Mouse (Mus musculus) gastrocnemius, adult 18-20 months (tissue): ENCODE measurements around the gene Wdr59. TPM values are rescaled to one million over a fixed set of nuclear protein-coding genes. Genes with fewer than 3 reads are reported as not detected.
"Not testable (repeated sequence)": the region's sequence is repeated elsewhere in the genome, so short reads cannot be mapped to it uniquely, and the experiment has no call there.

Experiments
- DNase-seq: peaks from one replicate; pipeline ENCODE4 v3.0.0; 2021; ENCODE audit warnings: low spot score
- total RNA-seq, 2 experiments: library from RNA; stranded (reverse); gene quantifications; 2 replicates each; pipeline ENCODE4 v1.2.3; 2021

Wdr59 gene
- total RNA-seq, 2 experiments from 2014 or later: 7.5 to 8.3 TPM

DNA sequence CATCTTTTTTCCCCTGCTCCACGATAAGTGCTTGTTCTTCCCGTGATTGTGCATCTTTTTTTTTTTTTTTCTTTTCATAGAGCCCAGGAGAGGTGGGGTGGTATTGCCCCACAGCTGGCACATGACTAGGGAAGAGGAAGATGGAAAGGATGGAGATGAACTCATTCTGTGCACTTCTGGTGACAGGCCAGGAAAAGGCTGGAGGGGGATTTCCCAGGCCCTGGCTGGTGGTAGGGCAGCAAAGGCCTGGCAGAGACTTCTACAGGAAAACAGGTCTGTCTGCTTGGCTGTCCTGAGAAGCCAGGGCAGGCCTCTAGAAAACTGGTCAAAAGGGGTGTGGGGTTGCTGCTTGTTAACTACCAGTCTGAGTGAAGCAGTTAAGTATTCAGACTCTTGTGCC is 16.3 kb upstream of the Wdr59 start:
- peak; percentile 38 for DNase-seq

DNA sequence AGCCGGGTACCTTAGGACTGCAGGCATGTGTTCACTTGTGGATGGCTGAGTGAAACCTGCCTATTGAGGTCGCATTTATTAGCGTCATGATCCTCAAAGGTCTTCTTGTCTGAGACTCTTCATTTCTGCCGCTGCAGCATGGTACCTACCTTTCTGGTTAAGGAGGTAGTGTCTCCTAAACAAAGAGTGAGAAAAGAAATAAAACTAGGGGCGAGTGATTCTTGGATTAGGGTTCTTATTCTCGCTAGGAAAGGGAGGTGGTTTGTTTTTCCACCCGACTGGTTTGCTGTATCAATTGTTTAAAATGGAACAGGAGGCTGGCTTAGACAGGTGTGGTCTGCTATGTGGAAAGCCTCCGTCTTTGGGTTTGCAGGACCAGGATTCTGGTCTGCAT is 15.9 kb upstream of the Wdr59 start:
- no peak for DNase-seq

DNA sequence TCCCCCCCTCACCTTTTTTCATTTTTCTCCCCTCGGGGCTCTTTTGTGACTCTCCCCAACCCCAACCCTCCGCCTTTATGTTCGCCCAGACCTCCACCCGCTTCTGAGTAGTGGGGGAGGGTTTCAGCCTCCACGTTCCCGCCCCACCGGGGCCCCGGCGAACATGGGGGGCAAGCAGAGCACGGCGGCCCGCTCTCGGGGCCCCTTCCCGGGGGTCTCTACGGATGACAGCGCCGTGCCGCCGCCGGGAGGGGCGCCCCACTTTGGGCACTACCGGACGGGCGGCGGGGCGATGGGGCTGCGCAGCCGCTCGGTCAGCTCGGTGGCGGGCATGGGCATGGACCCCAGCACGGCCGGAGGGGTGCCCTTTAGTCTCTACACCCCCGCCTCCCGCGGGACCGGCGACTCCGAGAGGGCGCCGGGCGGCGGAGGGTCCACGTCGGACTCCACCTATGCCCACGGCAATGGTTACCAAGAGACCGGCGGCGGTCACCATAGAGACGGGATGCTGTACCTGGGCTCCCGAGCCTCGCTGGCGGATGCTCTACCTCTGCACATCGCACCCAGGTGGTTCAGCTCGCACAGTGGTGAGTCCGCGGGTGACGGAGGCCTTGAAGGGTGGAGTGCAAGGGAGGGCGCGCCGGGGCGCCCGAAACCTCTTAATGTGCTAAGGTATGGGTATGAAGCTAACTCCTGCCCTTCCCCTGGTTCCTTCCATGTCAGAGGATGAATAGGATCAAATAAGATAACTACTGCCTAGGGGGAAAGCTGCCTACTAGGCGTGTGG is 15.3 kb upstream of the Wdr59 start:
- DNase-seq: no peak

DNA sequence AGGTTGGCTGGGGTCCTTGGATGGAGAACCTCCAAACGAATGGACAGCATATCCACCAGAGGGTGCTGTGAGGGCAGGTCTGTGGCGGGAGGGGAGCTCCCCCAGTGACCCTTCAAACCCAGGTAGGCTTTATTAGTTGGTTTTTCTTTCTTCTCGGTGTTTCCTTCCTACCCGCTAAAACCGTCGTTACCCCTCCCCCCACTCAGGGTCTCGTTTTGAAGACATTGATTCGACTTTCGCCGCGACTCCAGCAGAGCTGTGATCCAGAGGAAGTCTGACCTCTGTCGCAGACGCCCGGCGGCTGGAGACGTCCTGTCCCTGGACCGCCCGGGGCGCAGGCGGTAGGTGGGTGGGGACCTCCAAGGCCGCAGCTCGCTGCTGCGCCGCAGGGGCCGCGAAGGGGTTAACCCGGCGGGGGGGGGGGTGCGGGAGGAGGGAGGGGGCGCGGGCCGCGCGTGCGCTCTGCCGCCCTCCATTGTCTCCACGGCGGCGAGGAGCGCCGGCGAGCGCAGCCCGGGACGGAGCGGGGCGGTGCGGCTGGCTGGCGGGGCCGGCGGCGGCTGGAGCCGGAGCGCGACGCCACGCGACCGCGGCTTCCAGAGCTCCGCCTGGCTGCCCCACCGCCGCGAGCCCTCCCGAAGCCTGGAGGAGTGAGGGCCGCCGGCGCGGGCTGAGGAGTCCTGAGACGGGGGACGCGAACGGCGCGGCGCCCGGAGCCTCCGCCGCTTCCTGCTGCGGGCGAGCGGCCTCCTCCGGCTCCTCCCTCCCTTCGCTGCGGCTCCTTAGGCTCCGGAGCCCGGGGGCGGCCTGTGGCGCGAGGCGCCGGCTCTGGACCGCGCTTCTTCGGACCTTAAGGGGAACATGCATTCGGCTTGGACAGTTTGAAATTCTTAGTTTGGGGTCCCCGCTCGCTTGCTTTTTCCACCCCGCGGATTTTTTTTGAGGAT is 14.4 kb upstream of the Wdr59 start, which contains the start of gene Znrf1:
Gene Znrf1, plus strand, starts transcription at position 67 of the 947 bp plus-strand sequence.
- peak; percentile 79 for DNase-seq

DNA sequence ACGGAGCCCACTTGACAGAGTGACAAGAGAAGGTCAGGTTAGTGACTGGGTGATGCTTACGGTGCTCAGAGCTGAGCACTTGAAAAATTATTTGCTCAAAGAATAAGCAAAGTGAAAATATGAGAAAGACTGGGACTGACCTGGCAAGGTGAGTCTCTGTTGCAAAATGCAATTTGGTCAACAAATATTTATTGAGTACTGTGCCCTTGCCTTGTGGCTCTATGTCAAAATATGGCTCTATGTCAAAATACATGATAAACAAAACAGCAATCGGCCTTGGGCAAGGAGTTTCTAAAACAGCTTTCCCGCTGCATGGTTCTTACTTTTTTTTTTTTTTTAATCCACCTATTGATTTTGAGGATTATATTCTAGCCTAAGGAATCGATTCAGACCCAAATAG is 13.6 kb upstream of the Wdr59 start:
- no peak for DNase-seq

DNA sequence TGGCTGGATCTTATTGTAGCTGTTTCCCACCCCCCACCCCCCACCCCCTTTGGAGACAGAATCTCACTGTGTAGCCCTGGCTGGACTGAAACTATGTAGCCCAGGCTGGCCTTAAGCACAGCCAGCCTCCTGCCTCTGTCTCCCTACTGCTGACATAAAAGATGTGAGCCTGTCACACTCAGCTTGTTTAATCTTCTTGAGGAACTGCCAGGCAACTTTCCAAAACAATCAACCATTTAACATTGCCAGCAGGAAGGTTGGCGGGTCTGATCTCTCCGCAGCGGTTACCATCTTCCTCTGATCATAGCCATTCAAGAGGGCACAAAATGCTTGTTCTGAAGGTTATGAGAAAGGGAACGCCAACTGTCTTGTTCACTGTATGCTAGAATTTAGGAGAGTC is 11.6 kb upstream of the Wdr59 start:
- DNase-seq: no peak

DNA sequence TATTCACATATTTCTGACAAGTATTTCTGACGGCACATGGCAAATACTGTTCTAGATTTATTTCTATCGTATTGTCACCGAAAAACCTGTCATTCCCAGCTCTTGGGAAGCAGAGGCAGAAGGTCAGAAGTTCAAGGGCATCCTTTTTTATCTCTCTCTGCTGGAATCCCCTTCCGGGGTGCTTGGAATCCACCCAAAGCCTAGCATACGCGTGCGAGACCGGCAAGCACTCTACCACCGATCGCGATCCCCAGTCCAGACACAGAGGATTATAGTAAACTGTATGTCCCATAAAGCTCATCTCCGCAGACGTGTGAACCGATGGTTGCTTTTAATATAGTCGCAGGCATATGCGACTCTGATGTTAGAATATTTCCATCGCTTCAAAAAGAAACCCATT is 9.7 kb upstream of the Wdr59 start:
- DNase-seq: no peak

DNA sequence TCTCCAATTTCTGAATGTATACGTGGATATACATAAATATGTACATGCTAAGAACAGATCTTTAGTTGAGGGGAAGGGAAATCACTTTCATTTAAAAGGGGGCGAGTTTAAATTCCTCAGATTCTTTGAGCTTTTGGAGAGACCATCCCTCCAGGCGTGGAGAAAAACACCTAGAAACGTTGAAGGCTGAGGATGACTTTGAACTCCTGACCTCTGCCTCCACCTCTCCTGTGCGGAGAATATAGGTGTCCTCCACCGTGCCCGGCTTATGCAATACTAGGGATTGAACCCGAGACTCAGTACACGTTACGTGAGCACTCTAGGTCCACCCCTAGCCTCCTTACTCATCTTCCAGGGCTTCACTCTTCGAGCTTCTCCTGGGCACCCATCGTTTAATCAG is 9.3 kb upstream of the Wdr59 start:
- DNase-seq: no peak

DNA sequence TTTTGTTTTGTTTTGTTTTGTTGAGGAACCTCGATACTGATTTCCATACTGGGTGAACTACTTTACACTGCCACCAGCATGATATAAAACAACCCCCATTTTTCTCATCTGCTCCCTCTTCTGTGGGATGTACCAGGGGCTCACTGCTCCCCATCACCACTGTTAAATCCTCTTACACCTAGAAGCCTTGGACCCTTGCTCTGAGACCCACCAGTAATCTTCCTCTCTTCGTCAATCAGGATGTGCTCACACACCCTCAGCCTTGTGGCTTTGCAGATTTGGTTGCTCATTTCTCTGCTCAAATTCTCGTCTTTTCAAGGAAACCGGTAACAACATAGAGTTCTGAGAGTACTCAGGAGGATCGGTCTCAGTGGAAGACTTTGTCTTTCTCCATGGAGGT is 6.2 kb upstream of the Wdr59 start:
- no peak for DNase-seq

DNA sequence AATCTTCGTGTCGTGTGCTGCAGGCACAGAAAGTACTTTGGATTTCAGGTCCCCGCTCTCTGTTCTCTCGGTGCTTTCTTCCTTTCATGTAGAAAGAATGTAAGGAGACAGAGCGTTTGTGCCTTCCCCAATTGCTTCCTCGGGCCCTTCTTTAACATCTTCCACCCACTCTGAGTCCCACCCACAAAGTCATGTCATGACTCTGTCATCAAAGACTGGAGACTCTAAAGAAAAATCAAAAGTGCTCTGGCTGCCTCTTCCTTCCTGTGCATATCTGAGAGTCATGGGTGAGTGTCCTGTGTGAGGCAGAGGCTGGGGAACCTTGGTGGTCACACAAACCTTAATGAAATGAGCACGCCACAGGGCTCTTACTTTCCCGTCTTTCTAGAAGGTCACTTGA is 5.3 kb upstream of the Wdr59 start:
- DNase-seq: no peak

DNA sequence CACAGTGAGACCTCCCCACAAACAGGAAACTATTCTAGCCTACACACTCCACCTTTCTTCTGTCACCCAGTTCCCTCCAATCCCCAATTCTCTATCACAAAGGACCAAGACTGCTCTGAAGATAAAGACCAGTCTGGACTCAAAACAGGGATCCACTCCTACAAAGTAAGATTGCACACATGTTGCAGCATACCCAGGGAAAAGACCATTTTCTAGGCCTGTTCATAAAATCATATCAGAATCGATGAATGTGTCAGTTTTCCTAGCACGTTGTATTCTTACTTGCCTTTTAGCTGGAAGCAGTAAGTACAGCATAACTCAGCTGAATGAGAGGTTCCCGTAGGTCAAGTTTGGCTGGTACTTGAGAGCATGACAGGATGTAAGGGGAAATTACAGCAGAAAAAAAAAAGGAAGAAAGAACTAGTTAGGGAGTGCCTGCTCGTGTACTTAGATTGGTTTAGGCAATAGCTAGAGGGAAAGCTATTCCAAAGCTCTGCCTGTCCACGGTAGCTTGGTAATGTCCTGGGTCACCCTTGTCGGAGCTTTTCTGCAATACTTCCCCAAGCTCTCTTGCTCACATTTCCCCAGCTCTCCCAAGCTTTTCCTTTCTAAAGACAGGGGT is 4.6 kb upstream of the Wdr59 start:
- no peak for DNase-seq

DNA sequence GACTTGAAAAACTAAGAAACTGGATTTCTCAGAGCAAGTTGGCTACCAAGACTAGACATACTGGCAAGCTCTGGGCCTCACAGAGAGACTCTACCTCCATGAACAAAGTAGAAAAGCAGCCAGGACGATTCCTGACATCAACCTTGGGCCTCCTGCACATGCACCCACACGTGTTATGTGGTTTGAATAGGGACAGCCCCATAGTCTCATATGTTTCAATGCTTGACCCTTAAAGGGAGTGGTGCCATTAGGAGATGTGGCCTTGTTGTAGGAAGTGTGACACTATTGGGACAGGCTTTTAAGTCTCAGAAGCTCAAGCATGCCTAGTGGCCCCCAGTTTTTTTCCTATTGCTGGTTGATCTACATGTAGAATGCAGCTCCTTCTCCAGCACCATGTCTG is 4.4 kb downstream of the Wdr59 start:
- no peak for DNase-seq

DNA sequence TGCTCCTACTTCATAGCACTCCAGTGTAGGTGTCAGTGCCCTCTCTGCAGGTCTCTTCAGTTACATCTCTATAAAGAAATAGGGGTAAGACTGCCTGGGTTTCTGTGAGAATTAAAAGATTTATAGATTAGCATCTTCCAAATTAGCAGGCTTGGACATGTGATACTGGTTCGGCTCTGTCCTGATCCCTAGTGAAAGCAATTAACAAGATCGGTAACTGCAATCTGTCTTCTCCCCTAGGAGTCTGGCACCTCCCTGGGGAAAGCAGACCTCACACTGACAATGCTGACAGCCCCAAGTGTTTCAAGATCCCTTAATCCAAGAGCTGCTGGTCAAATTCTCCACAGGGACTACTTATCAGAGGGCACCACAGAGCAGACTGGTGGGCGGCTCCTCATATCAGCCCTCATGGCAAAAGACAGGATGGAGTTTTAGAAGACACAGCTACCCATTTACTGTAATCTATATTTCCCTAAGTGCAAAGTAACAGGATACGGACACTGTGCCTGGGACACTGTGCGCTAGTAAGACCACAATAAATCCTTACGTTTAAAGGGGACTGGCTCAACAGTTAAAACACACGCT is 5.3 kb downstream of the Wdr59 start:
- no peak for DNase-seq

DNA sequence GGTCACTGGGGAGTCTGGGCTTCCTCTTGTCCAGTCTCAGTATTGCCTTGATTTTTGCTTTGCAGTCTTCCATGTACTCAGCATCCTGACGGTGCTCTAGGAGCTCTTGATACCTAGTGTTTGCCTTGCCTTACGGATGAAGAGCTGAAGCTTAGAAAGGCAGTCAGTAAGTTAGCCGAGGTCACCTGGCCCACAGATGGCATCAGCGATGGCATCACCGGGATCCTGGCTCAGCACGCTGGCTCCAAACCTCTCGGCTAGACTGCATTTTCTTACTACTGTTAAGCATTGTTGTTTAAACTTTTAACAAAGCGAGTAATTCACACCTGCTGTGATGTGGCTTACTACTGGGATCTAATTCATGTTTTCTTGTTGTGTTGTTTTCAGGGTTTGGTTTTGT is 8.4 kb downstream of the Wdr59 start:
- DNase-seq: no peak

DNA sequence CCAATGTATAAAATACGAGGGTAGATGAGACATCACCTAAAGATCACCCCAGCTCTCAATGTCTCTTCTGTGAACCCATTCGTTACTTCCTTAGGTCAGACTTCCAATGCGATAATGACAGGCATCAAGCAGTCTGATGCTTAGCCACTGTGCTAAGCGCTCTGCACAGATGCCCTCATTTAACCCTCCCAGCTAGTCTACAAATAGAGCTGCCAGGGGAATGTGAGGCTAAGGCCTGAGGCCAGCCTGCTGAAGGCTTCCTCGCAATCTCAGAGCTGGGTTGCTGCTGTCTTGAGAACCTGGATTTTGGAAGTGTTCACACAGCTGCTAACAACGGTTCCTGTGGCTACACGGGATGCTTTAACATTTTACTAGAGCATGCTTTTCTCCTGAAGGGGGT is 9.0 kb downstream of the Wdr59 start:
- peak; percentile 27 for DNase-seq

DNA sequence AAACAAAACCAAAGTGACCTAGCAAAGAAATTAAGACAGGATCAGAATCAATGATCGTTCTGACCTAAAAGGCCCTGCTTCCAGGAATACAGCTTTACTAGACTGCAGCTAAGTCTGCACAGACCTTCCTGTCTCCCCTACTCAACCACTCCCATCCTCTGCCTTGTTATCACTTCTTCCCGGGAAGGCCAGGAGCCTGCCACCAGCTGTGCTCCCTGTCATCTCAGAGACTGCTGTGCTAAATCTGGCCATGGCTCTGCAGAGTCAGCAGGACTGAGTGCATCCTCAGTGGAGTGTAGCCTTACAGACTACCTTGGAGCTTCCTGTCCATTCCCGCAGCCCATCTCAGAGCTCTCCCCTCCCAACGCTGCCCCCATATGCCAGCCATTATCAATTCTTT is 11.5 kb downstream of the Wdr59 start:
- DNase-seq: peak; percentile 17

DNA sequence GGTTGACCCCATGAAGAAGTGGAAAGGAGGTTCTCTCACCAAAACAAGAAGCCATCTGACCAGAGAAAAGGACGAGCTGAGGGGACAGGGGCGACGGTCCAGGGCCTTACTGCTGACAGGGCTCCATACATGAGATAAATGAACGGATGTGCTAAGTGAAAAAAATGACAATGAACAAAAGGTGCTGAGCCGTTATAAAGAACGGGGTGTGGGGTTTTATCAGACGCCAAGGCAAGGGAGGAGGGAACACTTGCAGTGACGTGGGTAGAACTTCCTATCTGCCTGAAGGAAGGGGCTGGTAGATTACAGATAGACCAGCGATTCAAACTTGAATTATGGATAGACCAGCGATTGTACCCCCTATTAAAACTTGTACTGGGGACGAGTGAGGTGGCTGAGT is 12.6 kb downstream of the Wdr59 start:
- no peak for DNase-seq

DNA sequence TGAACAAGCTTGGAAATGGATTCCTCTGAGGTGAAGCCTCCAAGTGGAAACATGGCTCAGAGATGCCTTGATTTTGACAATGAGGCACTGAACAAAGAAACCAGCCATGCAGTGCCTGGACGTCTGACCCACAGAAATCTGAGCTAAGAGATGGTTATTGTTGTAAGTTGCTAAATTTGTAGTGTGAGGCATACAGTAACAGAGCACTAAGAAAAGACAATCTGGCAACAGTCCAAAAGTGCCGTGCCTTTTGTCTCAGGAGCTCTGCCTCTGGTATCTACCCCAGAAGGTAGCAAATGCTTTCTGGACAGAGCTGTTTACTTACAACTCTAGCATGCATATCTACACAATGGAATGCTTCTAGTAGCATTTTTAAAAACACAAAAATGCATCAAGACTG is 13.3 kb downstream of the Wdr59 start:
- no peak for DNase-seq

DNA sequence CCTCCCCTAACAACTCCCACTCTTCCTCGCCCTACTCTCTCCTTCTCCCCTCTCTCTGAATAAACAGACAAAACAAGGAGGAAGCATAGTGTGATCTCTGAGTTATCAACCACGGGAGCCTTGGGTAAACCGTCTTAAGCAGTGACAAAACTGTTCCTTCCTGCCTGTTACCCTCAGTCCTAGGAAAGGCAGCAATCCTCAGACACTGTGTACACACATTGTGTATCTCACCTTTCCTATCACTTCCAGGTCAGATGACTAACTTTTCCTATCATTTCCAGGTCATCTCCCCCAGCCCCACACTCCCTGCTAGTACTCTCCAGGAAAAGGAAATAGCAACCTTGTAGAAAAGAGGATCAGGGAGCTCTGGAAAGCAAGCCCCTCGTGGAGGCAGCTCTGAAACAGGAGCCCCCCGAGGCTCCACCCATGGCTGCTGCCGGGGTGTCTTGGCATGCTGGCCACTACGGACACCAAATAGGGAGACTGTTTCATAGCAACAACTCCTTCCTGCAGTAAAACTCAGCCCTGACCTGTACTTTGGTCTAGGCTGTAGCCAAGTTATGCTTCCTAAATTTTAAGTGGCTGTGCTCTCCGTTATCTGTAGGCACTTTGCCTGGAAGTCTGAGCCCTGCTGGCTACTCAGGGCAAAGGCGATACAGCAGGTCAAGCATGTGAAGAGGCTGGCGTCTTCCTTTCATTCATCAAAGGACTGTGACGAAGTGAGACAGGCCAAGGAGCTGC is 20.0 kb downstream of the Wdr59 start:
- no peak for DNase-seq

DNA sequence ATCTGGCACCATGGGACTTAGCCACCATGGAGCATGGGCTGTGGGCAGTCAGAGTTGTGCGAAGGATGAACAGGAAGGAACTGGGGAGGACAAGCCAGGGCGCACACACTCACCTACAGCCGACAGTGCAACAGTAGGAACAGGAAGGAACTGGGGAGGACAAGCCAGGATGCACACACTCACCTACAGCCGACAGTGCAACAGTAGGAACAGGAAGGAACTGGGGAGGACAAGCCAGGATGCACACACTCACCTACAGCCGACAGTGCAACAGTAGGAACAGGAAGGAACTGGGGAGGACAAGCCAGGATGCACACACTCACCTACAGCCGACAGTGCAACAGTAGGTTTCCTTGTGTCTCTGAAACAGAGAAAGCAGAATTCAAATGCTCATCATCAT is 23.6 kb downstream of the Wdr59 start:
- DNase-seq: not testable (repeated sequence)

DNA sequence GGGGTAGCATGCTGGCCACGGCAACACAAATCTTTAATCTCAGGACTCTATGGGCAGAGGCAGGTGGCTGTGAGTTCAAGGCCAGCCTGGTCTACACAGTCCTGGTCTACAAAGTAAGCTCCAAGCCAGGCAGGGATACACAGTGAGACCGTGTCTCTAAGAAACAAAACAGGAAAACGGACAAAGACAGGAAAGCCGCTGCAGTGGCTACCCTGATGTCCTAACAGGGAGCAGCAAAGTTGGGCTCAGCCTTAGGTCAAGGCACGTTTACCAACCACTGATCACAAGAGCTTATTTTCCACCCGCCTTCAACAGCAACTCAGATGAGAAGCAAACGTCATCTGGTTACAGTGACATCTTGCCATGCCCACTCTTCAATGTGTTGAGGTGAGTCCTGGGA is 25.6 kb downstream of the Wdr59 start:
- no peak for DNase-seq
